Mouse (Mus musculus): ENCODE results near the gene Urgcp. TPM values are rescaled to one million over a fixed set of nuclear protein-coding genes. Genes with fewer than 3 reads are reported as not detected.
"Not testable (repeated sequence)": the region's sequence is repeated elsewhere in the genome, so short reads cannot be mapped to it uniquely, and the experiment has no call there.

The Urgcp gene
- total RNA-seq (2021) = 10 to 100 TPM; 63.8 to 65.2 TPM
- 30.6 and 34.0 TPM in 2 replicates for polyA plus RNA-seq (2012; rRNA removed)
- long read RNA-seq, full-length matches to known transcripts = 65 of 85 reads
- long read RNA-seq, partial matches to known transcripts = 1 of 85 reads
- long read RNA-seq, other reads (novel, unspliced or antisense) = 19 of 85 reads

- peak; percentile 97 for DNase-seq
Measured at GRCm38 (mm10) chr11:5761820-5762632, at the start of gene Urgcp. Urgcp (minus strand) TSS chr11:5762376.

DNA sequence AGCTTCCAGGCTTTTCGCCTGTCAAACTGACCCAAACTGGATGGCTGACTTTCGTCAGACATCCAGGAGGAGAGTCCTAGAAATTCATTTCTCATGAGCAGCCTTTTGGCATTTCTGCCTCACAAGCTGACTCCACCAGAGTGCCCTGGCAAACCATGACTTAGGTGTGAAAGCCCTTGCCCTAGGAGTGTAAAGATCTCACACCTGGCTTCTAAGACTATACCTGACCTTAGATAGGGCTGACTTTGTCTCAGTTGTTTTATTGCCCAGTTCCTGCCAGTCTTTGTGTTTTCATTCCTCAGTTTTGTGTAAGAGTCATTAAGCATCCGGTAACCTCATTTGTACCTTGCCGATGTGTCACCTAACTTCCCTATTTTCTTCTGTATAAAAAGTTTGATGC, 47.3 kb upstream of the Urgcp start:
- DNase-seq = not testable (repeated sequence)

DNA sequence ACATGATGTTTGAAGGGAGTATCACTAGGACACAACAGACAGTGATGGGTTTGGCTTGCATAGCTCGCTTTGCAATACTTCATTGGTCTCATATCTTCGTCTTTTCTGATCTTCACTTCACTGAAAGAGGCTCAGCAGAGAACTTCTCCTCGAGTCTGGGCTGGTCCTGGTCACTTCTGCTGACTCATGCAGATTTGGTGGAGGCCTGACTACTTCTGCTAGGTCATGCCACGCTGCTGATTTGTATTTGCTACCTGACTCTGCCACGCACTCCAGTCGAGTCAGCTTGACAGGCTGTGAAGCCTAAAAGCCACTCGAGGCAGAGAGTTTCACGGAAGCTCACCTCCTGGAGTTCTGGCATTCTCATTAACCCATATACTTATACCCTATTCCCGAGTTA, 45.8 kb upstream of the Urgcp start:
- no peak for DNase-seq

DNA sequence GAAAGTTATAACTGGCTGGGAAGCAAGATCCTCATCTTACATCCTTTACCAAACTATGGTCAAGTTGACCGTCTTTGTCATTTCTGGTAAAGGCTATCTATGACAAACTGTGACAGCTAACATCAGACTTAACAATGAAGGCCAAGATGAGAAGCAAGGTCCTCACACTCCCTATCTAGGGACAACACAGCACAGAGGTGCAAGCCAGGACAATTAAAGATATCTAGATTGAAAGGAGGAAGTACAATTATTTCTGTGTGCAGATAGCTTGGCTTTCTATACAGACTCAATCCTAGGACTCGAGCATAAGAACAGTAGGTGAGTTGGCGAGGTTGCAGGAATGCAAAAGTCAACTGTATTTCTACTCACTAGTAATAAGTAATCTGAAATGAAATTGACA, 43.5 kb upstream of the Urgcp start:
- no peak for DNase-seq

GRCm38 (mm10) chr11:5804174-5804573, 42.0 kb upstream of the Urgcp start:
- DNase-seq = no peak

DNA sequence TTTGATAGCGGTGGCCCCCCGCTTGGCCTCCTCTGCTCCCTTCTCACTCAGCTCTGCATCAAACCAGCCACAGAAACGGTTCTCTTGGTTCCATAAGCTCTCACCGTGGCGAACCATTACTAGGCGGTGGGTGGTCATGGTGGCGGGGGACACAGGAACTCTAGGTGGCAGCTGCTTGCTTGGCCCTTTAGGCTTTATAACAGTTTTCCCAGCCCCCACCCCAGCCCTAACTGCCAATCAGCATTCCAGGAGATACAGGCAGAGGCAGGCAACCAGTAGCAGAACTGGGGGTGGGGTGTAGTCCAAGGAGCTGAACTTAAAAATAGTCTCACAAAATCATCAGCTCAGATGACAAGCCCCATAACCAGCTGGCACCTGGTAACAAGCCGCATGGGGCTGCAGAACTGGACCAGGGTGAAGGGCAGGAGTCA, 41.4 kb upstream of the Urgcp start, which contains the start of gene Pgam2:
Gene Pgam2 (minus strand): TSS at position 183 of the 431 bp plus-strand sequence.
- no peak for DNase-seq

- no peak for DNase-seq
Measured at GRCm38 (mm10) chr11:5802457-5803217, 40.5 kb upstream of the Urgcp start.

- DNase-seq = no peak
Measured at GRCm38 (mm10) chr11:5802005-5802404, 39.8 kb upstream of the Urgcp start.

GRCm38 (mm10) chr11:5801511-5801910, 39.3 kb upstream of the Urgcp start:
- DNase-seq = no peak

GRCm38 (mm10) chr11:5799621-5800490, 37.7 kb upstream of the Urgcp start:
- DNase-seq = no peak

DNA sequence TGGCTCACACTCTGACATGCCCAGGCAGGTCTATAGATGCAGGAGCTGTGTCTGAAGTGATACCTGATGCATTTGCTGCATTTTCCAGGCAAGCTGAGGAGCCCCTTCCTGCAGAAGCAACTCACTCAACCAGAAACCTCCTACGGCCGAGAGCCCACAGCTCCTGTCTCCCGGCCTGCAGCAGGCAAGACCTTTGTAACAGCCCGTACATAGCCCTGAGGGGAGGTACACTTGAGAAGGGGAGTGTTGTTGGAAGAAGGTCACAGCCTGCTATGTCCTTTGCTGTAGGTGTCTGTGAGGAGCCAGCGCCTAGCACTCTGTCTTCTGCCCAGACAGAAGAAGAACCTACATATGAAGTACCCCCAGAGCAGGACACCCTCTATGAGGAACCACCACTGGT, 35.8 kb upstream of the Urgcp start:
- DNase-seq = no peak

- no peak for DNase-seq
Measured at GRCm38 (mm10) chr11:5797371-5797770, 35.2 kb upstream of the Urgcp start.

DNA sequence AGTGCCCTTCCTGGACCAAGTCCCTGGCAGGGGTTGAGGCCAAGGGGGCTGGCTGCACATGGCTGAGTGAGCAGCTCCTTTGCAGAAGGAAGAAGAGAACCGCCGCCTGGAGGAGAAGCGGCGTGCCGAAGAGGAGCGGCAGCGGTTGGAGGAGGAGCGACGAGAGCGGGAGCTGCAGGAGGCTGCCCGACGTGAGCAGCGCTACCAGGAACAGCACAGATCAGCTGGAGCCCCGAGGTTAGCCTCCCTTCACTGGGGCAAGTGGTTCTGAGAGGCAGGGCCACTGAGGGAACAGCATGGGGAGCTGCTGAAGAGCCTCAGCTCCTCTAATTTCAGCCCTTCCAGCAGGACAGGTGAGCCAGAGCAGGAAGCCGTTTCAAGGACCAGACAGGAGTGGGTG, 34.8 kb upstream of the Urgcp start:
- DNase-seq = no peak

- DNase-seq = no peak
Measured at GRCm38 (mm10) chr11:5795706-5796105, 33.5 kb upstream of the Urgcp start.

GRCm38 (mm10) chr11:5795290-5795689, 33.1 kb upstream of the Urgcp start:
- DNase-seq = no peak

DNA sequence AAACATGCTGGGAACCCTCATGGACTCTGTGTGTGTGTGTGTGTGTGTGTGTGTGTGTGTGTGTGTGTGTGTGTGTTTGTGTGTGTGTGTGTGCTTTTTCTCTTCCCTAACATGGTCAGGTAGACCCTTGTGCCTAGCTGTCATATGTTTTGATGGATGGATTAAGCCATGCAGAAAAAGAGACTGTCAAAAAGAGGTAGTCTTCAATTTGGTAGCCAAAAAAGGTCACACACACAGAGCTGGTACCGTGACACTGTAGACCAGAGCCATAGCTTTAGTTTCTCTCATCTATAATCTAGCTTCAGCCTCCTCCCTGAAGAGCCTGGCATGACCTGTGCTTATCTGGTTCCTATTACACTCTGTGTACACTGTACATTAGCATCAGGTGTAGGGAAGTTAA, 28.3 kb upstream of the Urgcp start:
- DNase-seq = no peak

DNA sequence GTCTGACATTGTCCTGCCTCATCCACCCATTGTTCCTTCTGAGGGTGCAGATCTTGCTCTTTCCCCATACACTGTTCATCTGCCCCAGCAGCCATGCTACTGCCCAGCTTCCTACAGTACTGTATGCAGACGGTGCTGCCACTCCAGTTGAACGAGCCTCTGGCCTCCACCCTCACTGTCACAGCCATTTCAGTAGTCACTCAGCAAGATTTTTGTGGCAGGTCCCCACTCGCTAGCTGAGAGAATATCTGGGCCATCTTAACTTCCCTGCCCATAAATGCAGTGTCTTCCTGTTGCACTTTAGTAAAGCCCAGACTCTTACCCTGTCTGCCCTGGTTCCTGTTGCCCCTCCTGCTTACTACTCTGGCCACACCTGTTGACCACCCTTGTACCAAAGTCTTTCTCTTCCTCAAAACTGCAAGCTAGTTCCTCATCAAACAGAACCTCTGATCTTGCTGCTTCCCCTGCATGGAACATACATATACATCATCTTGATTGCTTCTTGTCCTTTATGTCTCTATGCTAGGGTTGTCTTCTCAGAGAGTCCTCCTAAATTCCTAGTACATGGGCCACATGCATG, 27.7 kb upstream of the Urgcp start:
- no peak for DNase-seq

- no peak for DNase-seq
Measured at GRCm38 (mm10) chr11:5789071-5789753, 27.0 kb upstream of the Urgcp start.

DNA sequence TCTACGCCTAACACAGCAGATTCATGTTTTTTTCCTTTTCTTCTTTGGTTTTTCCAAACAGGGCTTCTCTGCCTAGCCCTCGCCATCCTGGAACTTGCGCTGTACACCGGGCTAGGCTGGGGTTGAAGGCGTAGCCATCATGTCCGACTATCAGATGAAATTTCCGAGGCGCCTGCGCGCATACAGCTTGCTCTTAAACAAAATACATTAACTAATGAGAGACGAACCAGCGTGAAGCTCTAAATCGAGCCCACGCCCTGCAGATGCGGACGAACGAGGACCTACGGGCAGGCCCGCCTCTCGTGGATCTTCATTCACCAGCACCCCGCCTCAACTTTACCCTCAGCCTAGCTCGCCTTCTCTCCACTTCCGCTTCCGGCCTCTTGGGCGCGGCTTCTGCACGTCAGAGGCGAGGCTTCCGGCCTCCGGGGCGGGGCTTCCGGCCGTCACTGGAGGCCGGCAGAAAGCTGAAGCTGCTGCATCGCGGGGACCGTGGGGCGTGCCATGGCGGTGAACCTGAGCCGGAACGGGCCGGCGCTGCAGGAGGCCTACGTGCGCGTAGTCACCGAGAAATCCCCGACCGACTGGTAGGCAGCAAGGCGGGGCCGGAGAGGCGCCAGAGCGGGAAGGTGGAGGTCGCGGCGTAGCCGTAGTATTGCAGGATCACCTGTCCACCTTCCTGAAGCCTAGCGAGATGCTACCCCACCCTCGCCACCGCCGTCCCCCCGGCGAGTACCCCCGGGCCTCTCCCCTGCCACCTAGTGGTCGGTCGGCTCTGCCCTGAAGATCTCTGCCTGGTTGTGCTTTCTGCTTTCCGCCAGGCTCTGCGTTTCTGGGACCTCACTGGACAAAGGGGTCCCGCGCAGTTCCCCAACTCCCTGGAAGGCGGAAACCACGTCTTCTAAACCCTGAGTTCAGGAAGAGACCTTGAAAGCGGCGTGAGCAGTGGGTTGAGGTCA, 26.2 kb upstream of the Urgcp start, which contains the start of gene Dbnl:
Gene Dbnl (plus strand): TSS at position 433 of the 959 bp plus-strand sequence.
- peak; percentile 97 for DNase-seq

GRCm38 (mm10) chr11:5787671-5788055, 25.5 kb upstream of the Urgcp start:
- DNase-seq = no peak
